Mouse (Mus musculus) testis, adult 2 months (tissue): Measurements from ENCODE around the gene Lrrc3. TPM values are rescaled to one million over a fixed set of nuclear protein-coding genes. Genes with fewer than 3 reads are reported as not detected.

Source experiments
- H3K27ac ChIP-seq: fragments of 200-500 bp; 2 replicates; pipeline ENCODE4 v1.5.1; 2012; ENCODE audit warnings: low read depth, low read length; ENCODE audit not compliant: control insufficient read depth, insufficient read depth
- H3K27me3 ChIP-seq: fragments of 200-500 bp; 2 replicates; pipeline ENCODE4 v1.6.1; 2012; ENCODE audit warnings: mild to moderate bottlenecking, low read length, moderate library complexity; ENCODE audit not compliant: control insufficient read depth, insufficient read depth
- H3K36me3 ChIP-seq: fragments of 200-500 bp; 2 replicates; pipeline ENCODE4 v1.6.1; 2012; ENCODE audit warnings: mild to moderate bottlenecking, low read length; ENCODE audit not compliant: control insufficient read depth, insufficient read depth
- H3K4me1 ChIP-seq: fragments of 200-500 bp; 2 replicates; pipeline ENCODE4 v1.6.1; 2012; ENCODE audit warnings: low read length; ENCODE audit not compliant: control insufficient read depth, insufficient read depth
- H3K4me3 ChIP-seq: fragments of 200-500 bp; 2 replicates; pipeline ENCODE4 v1.5.1; 2012; ENCODE audit warnings: low read depth, mild to moderate bottlenecking, low read length, moderate library complexity, mixed read lengths; ENCODE audit not compliant: control insufficient read depth
- CTCF ChIP-seq: fragments of 200-500 bp; IDR thresholded peaks from 2 replicates; pipeline ENCODE4 v1.5.1; 2012; ENCODE audit warnings: low read depth, mild to moderate bottlenecking, inconsistent platforms, low read length, moderate library complexity; ENCODE audit not compliant: control insufficient read depth, insufficient read depth, insufficient replicate concordance
- POLR2A ChIP-seq: fragments of 200-500 bp; IDR thresholded peaks from 2 replicates; pipeline ENCODE4 v1.6.1; 2012; ENCODE audit warnings: low read depth, mild to moderate bottlenecking, inconsistent platforms, low read length, moderate library complexity; ENCODE audit not compliant: control insufficient read depth
- polyA plus RNA-seq: library from polyadenylated mRNA; depleted of rRNA; stranded (reverse); fragments of >200 nt; gene quantifications from 2 replicates; pipeline ENCODE4 v1.2.3, GENCODE M21; 2012

The Lrrc3 gene
- polyA plus RNA-seq, 1 experiment, result 0.57 TPM

- no peak overlapping the region for H3K27ac ChIP-seq
- no peaks in the 10 kb centered on the region for H3K36me3 ChIP-seq
- H3K4me3 ChIP-seq, result no peak overlapping the region
- no peaks in the 10 kb centered on the region for H3K4me1 ChIP-seq
- TF ChIP-seq CTCF (peak; percentile 79; the same call in 1 of the 2 replicates), POLR2A (no peak)
- no peaks in the 10 kb centered on the region for H3K27me3 ChIP-seq
Observed at GRCm38 (mm10) chr10:77916636-77917335, 14.4 kb upstream of the Lrrc3 start.

- Histone ChIP-seq H3K4me3 (no peak overlapping the region), H3K27me3 (no peaks in the 10 kb centered on the region), H3K27ac (no peak overlapping the region), H3K36me3 (no peaks in the 10 kb centered on the region), H3K4me1 (no peaks in the 10 kb centered on the region)
- no peak for TF ChIP-seq CTCF
- TF ChIP-seq POLR2A, result no peak
Observed at GRCm38 (mm10) chr10:77913292-77913691, 11.0 kb upstream of the Lrrc3 start.

- Histone ChIP-seq H3K27me3 (no peaks in the 10 kb centered on the region), H3K4me3 (no peak overlapping the region), H3K4me1 (no peaks in the 10 kb centered on the region), H3K36me3 (no peaks in the 10 kb centered on the region), H3K27ac (no peak overlapping the region)
- TF ChIP-seq POLR2A, result no peak
- no peak for TF ChIP-seq CTCF
Observed at GRCm38 (mm10) chr10:77912605-77913004, 10.3 kb upstream of the Lrrc3 start.

GRCm38 (mm10) chr10:77902894-77903715 lies 769 bp upstream of the Lrrc3 start:
- H3K4me3 ChIP-seq, result peak overlapping the region; percentile 55
- no peaks in the 10 kb centered on the region for H3K36me3 ChIP-seq
- no peak for TF ChIP-seq CTCF
- no peak for TF ChIP-seq POLR2A
- H3K27me3 ChIP-seq, result no peaks in the 10 kb centered on the region
- no peak overlapping the region for H3K27ac ChIP-seq
- H3K4me1 ChIP-seq, result peaks cover 11% of the 10 kb centered on the region

- Histone ChIP-seq H3K36me3 (no peaks in the 10 kb centered on the region), H3K4me3 (peak overlapping the region; percentile 60), H3K4me1 (peaks cover 11% of the 10 kb centered on the region), H3K27ac (no peak overlapping the region), H3K27me3 (no peaks in the 10 kb centered on the region)
- TF ChIP-seq CTCF (no peak), POLR2A (no peak)
Observed at GRCm38 (mm10) chr10:77901871-77902210, 495 bp downstream of the Lrrc3 start.

- TF ChIP-seq CTCF, result no peak
- no peak for TF ChIP-seq POLR2A
- Histone ChIP-seq H3K36me3 (no peaks in the 10 kb centered on the region), H3K4me1 (peaks cover 11% of the 10 kb centered on the region), H3K27me3 (no peaks in the 10 kb centered on the region), H3K4me3 (no peak overlapping the region), H3K27ac (no peak overlapping the region)
Observed at GRCm38 (mm10) chr10:77900903-77901818, 1.2 kb downstream of the Lrrc3 start.
